Mouse (Mus musculus): ENCODE results near the gene Gm26920. TPM values are rescaled to one million over a fixed set of nuclear protein-coding genes. Genes with fewer than 3 reads are reported as not detected.
A peak's percentile ranks its signal among the peaks of the same experiment; 100 is the strongest.
"Not testable (repeated sequence)": the region's sequence is repeated elsewhere in the genome, so short reads cannot be mapped to it uniquely, and the experiment has no call there.

The Gm26920 gene
- polyA plus RNA-seq (2014; fragmentation: Nextera tagmentation; extraction: Ambion mirVana), result 0.70 TPM in 1 of 2 replicates, not detected in the other

DNA sequence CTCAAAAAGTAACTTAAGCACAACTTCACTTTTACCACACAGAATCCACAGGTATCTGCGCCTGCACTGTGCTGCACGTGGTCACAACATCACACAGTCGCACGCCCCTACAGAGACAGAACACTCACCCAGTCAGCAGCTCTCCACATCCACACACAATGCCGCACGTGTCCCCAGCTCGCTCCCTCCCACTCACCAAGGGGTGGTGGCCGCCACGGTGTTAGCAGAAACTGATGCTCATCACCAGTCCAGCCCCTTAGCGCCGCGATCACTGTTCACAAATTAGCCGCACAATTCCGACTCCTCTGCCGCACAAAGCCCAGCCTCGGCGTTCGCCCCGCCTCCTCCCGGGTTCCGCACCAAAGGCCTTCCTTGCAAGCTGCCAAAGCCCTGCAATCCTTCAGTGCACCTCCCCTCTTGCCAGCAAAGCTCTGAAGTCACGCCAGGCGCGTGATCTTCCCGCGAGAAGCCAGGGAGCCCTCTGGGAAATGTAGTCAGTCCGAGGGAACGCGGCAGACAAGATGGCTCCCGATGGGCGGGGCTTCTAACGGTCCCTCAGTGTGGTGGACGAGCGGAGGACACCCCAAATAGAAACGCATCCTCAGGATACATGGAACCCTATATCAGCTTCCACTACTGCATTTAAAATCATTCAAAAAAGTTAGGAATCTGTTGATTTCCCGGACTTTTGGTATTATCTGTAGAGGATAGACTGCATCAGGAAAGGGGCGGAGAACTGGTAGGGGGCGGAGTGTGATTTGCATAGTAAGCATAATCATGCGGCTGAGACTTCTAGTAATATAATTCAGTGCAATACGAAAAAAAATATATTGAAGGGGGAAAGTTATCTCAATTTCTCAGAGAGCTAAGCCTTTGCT is at the start of gene Gm26920, which contains the start of gene Zfp566:
Gene Gm26920 (minus strand): TSS at position 319 of the 878 bp plus-strand sequence.
Gene Zfp566 (minus strand): TSS at position 436 of the 878 bp plus-strand sequence.
- peak within 1 kb of the TSS; percentile 61 to 83 for H3K27ac ChIP-seq (replicated peaks in 1 of 2; ENCODE audit: control insufficient read depth in 1 of 2, insufficient read depth in 1 of 2, low read depth in 2 of 2, low read length in 2 of 2)
- H3K4me2 ChIP-seq (ENCODE audit: low read length), result peak within 1 kb of the TSS; percentile 71
- H3K27me3 ChIP-seq (ENCODE audit: control insufficient read depth, insufficient read depth, low read length), result no peaks in the 10 kb centered on the region
- peak; percentile 91 for ATAC-seq (ENCODE audit: insufficient number of reproducible peaks, insufficient read depth, low FRiP score, low read depth)
- peaks cover 7 to 13% of the 10 kb centered on the region in 2 experiments for H3K4me1 ChIP-seq (ENCODE audit: control insufficient read depth in 2 of 2, insufficient read depth in 2 of 2, low read length in 2 of 2)
- H3K4me3 ChIP-seq (ENCODE audit: control insufficient read depth in 1 of 2, insufficient read depth in 1 of 2, low read depth in 1 of 2, low read length in 2 of 2), result peak within 1 kb of the TSS; percentile 55 to 100
- H3K9ac ChIP-seq (ENCODE audit: low read length), result peak within 1 kb of the TSS; percentile 76
- no peaks in the 10 kb centered on the region for H3K9me3 ChIP-seq (ENCODE audit: control insufficient read depth, low read length)
- WGBS, result under 1% methylated on average over 40 of the region's 40 CpGs
- peaks cover 8% of the 10 kb centered on the region; the same call in 1 of the 2 replicates for H3K36me3 ChIP-seq (ENCODE audit: control insufficient read depth, insufficient read depth, low read length)

GRCm38 (mm10) chr7:30136826-30137225 is 46.6 kb upstream of the Gm26920 start:
- H3K4me3 ChIP-seq (ENCODE audit: control insufficient read depth in 1 of 2, insufficient read depth in 1 of 2, low read depth in 1 of 2, low read length in 2 of 2), result no peak overlapping the region
- no peak overlapping the region for H3K9ac ChIP-seq (ENCODE audit: low read length)
- 89% methylated on average over 10 of the region's 10 CpGs for WGBS
- no peak for ATAC-seq (ENCODE audit: insufficient number of reproducible peaks, insufficient read depth, low FRiP score, low read depth)
- no peak overlapping the region for H3K4me2 ChIP-seq (ENCODE audit: low read length)
- H3K4me1 ChIP-seq (ENCODE audit: control insufficient read depth in 2 of 2, insufficient read depth in 2 of 2, low read length in 2 of 2), result no peaks in the 10 kb centered on the region
- no peaks in the 10 kb centered on the region for H3K27me3 ChIP-seq (ENCODE audit: control insufficient read depth, insufficient read depth, low read length)
- H3K27ac ChIP-seq (replicated peaks in 1 of 2; ENCODE audit: control insufficient read depth in 1 of 2, insufficient read depth in 1 of 2, low read depth in 2 of 2, low read length in 2 of 2), result no peak overlapping the region
- H3K9me3 ChIP-seq (ENCODE audit: control insufficient read depth, low read length), result no peaks in the 10 kb centered on the region
- peaks cover 58% of the 10 kb centered on the region for H3K36me3 ChIP-seq (ENCODE audit: control insufficient read depth, insufficient read depth, low read length)

GRCm38 (mm10) chr7:30132396-30132795 is 42.2 kb upstream of the Gm26920 start:
- Histone ChIP-seq H3K9ac (ENCODE audit: low read length) (no peak overlapping the region), H3K4me1 (ENCODE audit: control insufficient read depth in 2 of 2, insufficient read depth in 2 of 2, low read length in 2 of 2) (no peaks in the 10 kb centered on the region), H3K36me3 (ENCODE audit: control insufficient read depth, insufficient read depth, low read length) (peaks cover 86% of the 10 kb centered on the region), H3K4me2 (ENCODE audit: low read length) (no peak overlapping the region), H3K4me3 (ENCODE audit: control insufficient read depth in 1 of 2, insufficient read depth in 1 of 2, low read depth in 1 of 2, low read length in 2 of 2) (no peak overlapping the region), H3K27me3 (ENCODE audit: control insufficient read depth, insufficient read depth, low read length) (no peaks in the 10 kb centered on the region), H3K9me3 (ENCODE audit: control insufficient read depth, low read length) (no peaks in the 10 kb centered on the region), H3K27ac (replicated peaks in 1 of 2; ENCODE audit: control insufficient read depth in 1 of 2, insufficient read depth in 1 of 2, low read depth in 2 of 2, low read length in 2 of 2) (no peak overlapping the region)
- no peak for ATAC-seq (ENCODE audit: insufficient number of reproducible peaks, insufficient read depth, low FRiP score, low read depth)
- WGBS, result 90% methylated on average over 4 of the region's 4 CpGs

GRCm38 (mm10) chr7:30129900-30130299 is 39.7 kb upstream of the Gm26920 start:
- 96% methylated on average over 8 of the region's 8 CpGs for WGBS
- H3K4me2 ChIP-seq (ENCODE audit: low read length), result no peak overlapping the region
- no peak overlapping the region for H3K9ac ChIP-seq (ENCODE audit: low read length)
- no peaks in the 10 kb centered on the region for H3K27me3 ChIP-seq (ENCODE audit: control insufficient read depth, insufficient read depth, low read length)
- H3K4me1 ChIP-seq (ENCODE audit: control insufficient read depth in 2 of 2, insufficient read depth in 2 of 2, low read length in 2 of 2), result no peaks in the 10 kb centered on the region
- H3K36me3 ChIP-seq (ENCODE audit: control insufficient read depth, insufficient read depth, low read length), result peaks cover 94% of the 10 kb centered on the region
- H3K9me3 ChIP-seq (ENCODE audit: control insufficient read depth, low read length), result no peaks in the 10 kb centered on the region
- ATAC-seq (ENCODE audit: insufficient number of reproducible peaks, insufficient read depth, low FRiP score, low read depth), result no peak
- no peak overlapping the region for H3K27ac ChIP-seq (replicated peaks in 1 of 2; ENCODE audit: control insufficient read depth in 1 of 2, insufficient read depth in 1 of 2, low read depth in 2 of 2, low read length in 2 of 2)
- H3K4me3 ChIP-seq (ENCODE audit: control insufficient read depth in 1 of 2, insufficient read depth in 1 of 2, low read depth in 1 of 2, low read length in 2 of 2), result no peak overlapping the region

- H3K9ac ChIP-seq (ENCODE audit: low read length), result peak overlapping the region; percentile 91
- H3K27ac ChIP-seq (replicated peaks in 1 of 2; ENCODE audit: control insufficient read depth in 1 of 2, insufficient read depth in 1 of 2, low read depth in 2 of 2, low read length in 2 of 2), result peak overlapping the region; percentile 40 to 84
- H3K4me3 ChIP-seq (ENCODE audit: control insufficient read depth in 1 of 2, insufficient read depth in 1 of 2, low read depth in 1 of 2, low read length in 2 of 2), result peak overlapping the region; percentile 80 to 81
- peak overlapping the region; percentile 87 for H3K4me2 ChIP-seq (ENCODE audit: low read length)
- H3K4me1 ChIP-seq (ENCODE audit: control insufficient read depth in 2 of 2, insufficient read depth in 2 of 2, low read length in 2 of 2), result peaks cover 2 to 5% of the 10 kb centered on the region in 2 experiments; a peak in 2 of 4 replicates
- WGBS, result 6% methylated on average over 15 of the region's 15 CpGs
- peaks cover 22% of the 10 kb centered on the region for H3K36me3 ChIP-seq (ENCODE audit: control insufficient read depth, insufficient read depth, low read length)
- H3K27me3 ChIP-seq (ENCODE audit: control insufficient read depth, insufficient read depth, low read length), result no peaks in the 10 kb centered on the region
- ATAC-seq (ENCODE audit: insufficient number of reproducible peaks, insufficient read depth, low FRiP score, low read depth), result no peak; the same call in 1 of the 2 replicates
- H3K9me3 ChIP-seq (ENCODE audit: control insufficient read depth, low read length), result no peaks in the 10 kb centered on the region
Observed at GRCm38 (mm10) chr7:30122188-30122530, 31.9 kb upstream of the Gm26920 start.

- Histone ChIP-seq H3K27ac (replicated peaks in 1 of 2; ENCODE audit: control insufficient read depth in 1 of 2, insufficient read depth in 1 of 2, low read depth in 2 of 2, low read length in 2 of 2) (peak within 1 kb of the TSS; percentile 40 to 84), H3K4me3 (ENCODE audit: control insufficient read depth in 1 of 2, insufficient read depth in 1 of 2, low read depth in 1 of 2, low read length in 2 of 2) (peak within 1 kb of the TSS; percentile 80 to 81), H3K9me3 (ENCODE audit: control insufficient read depth, low read length) (no peaks in the 10 kb centered on the region), H3K4me1 (ENCODE audit: control insufficient read depth in 2 of 2, insufficient read depth in 2 of 2, low read length in 2 of 2) (peaks cover 2 to 5% of the 10 kb centered on the region in 2 experiments; a peak in 2 of 4 replicates), H3K27me3 (ENCODE audit: control insufficient read depth, insufficient read depth, low read length) (no peaks in the 10 kb centered on the region), H3K4me2 (ENCODE audit: low read length) (peak within 1 kb of the TSS; percentile 87), H3K36me3 (ENCODE audit: control insufficient read depth, insufficient read depth, low read length) (peaks cover 15% of the 10 kb centered on the region), H3K9ac (ENCODE audit: low read length) (peak within 1 kb of the TSS; percentile 91)
- peak; percentile 94 for ATAC-seq (ENCODE audit: insufficient number of reproducible peaks, insufficient read depth, low FRiP score, low read depth)
- under 1% methylated on average over 61 of the region's 61 CpGs for WGBS
Observed at GRCm38 (mm10) chr7:30121308-30122187, 31.3 kb upstream of the Gm26920 start, which contains the start of gene Zfp382. Gene Zfp382, plus strand, starts transcription at chr7:30121942.

DNA sequence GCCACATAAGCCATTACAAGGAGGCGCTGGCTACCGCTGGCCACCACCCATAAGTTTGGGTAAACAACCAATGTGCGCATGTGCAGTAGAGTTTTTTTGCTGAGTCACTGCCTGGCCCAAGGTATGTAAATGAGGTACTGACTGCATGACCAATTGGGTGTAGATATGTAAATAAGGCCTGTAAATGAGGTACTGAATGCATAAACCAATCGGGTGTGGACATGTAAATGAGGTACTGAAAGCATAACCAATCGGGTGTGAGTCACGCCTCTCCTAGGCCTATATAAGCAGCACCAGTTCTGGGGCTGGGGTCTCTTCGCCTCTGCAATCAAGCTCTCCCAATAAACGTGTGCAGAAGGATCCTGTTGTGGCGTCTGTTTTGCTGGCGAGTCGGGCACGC is 27.7 kb upstream of the Gm26920 start:
- WGBS, result 89% methylated on average over 12 of the region's 12 CpGs

More for the DNA sequence above, 27.7 kb upstream of the Gm26920 start:
- not testable (repeated sequence) for H3K9ac ChIP-seq (ENCODE audit: low read length); H3K27me3 ChIP-seq (ENCODE audit: control insufficient read depth, insufficient read depth, low read length); ATAC-seq (ENCODE audit: insufficient number of reproducible peaks, insufficient read depth, low FRiP score, low read depth); H3K4me1 ChIP-seq (ENCODE audit: control insufficient read depth in 2 of 2, insufficient read depth in 2 of 2, low read length in 2 of 2); H3K36me3 ChIP-seq (ENCODE audit: control insufficient read depth, insufficient read depth, low read length); H3K4me3 ChIP-seq (ENCODE audit: control insufficient read depth in 1 of 2, insufficient read depth in 1 of 2, low read depth in 1 of 2, low read length in 2 of 2); H3K4me2 ChIP-seq (ENCODE audit: low read length); H3K27ac ChIP-seq (replicated peaks in 1 of 2; ENCODE audit: control insufficient read depth in 1 of 2, insufficient read depth in 1 of 2, low read depth in 2 of 2, low read length in 2 of 2)
- H3K9me3 ChIP-seq (ENCODE audit: control insufficient read depth, low read length), result peaks cover 18% of the 10 kb centered on the region

Data from heart, embryonic 14.5 days (tissue).